Mouse (Mus musculus) CD4-positive helper T cell, adult 2 months (primary cell): ENCODE data around the gene Rep15.

ENCODE experiments used
- DNase-seq: peaks from one replicate; pipeline ENCODE4 v3.0.0-alpha.2; 2012; ENCODE audit warnings: low read depth, missing footprints, low spot score

The Rep15 gene

GRCm38 (mm10) chr6:147032303-147032925 lies at the start of gene Rep15:
Gene Rep15 (plus strand): TSS chr6:147032584.
- DNase-seq = peak; percentile 43

DNA sequence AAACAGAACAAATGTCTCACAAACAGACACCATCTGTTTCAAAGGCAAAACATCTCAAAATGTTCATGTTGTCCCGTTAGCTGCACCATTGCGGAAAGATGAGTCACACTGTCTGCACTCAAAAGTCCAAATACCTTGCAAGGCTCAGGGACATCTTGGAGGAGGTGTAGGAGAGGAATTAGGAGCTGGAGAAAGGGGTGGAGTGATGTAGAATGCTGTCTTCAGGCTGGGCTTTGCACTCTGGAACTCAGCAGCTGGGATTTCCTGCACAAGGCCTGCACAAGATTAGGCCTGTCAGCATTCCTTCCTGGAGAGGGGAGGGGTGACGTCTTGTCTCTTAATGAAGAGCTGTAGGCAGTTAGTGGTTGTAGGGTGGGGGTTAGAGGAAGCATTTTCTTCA lies 47.8 kb upstream of the Rep15 start:
- DNase-seq = no peak

GRCm38 (mm10) chr6:146994236-146994635 lies 38.1 kb upstream of the Rep15 start:
- DNase-seq = peak; percentile 20

DNA sequence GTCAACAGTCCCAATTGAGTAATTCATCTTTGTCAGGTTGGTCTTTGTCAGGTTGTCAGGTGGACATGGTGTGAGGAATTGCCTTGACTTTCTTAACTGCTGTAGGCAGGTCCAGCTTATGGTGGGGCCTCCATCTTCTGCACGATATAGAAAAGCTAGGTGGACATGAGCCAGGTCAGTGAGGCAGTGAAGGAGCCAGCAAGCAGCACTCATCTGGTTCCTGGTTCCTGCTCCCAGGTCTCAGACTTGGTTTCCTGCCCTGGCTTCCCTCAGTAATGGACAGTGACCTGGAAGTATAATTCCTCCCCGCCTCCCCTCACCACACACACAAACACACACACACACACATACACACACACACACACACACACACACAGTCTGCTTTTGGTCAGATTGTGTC lies 37.0 kb upstream of the Rep15 start:
- DNase-seq = no peak

GRCm38 (mm10) chr6:146995878-146996277 lies 36.5 kb upstream of the Rep15 start:
- DNase-seq = no peak

GRCm38 (mm10) chr6:146997006-146997405 lies 35.4 kb upstream of the Rep15 start:
- DNase-seq = no peak

GRCm38 (mm10) chr6:146998710-146999109 lies 33.7 kb upstream of the Rep15 start:
- DNase-seq = no peak

DNA sequence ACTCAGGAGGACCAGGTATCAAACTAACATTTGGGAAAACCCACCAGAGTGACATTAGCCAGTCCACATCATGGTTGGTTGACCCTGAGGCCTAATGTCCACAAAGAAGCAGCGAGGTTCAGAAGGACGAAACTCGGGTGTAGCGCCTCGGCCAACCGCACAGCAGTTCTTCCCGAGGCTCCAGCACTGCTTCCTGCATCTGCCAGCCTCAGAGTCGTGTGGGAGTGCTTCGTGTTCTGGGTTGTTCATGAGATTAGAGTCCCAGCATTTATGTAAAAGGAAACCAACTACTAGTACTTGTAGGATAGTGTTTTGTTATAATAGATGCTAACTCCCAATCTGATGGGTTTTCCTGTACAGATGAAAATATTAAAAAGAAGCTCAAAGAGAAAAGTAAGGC lies 33.1 kb upstream of the Rep15 start:
- no peak for DNase-seq

- no peak for DNase-seq
Observed at GRCm38 (mm10) chr6:146999755-147000154, 32.6 kb upstream of the Rep15 start.

DNA sequence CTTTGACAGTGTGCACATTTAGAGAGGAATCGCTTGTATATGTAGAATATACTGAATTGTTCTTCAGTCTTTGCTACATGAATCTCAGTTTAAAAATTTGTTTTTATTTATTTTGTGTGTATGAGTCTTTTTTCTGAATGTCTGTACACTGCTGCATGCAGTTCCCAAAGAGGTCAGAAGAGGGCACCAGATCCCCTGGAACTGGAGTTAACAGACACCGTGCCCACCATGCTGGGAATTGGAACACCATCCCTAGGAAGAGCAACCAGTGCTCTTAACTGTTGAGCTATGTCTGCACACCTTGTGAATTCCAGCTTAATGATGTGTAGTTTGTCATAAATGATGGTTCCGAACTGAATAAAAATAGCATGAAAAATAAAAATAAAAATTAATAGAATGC lies 24.2 kb upstream of the Rep15 start:
- DNase-seq = peak; percentile 41

DNA sequence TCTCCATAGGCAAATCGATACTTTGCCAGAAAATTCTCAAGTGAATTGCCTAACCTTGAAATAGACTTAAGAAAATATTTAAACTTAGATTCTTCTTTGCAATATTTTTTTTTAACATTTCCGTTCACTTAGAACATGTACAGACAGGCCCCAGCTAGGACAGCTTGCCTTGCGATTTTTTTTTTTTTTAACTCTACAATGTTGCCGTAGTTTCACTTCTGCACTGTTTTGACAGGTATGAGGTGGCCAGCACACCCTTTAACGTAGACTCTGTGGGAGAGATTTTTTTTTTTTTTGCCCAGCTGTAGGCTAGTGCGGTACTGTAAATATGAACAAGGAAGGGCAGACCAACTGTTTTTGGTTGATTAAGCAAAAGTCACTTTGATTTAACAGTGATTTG lies 22.0 kb upstream of the Rep15 start:
- no peak for DNase-seq

- DNase-seq = no peak
Observed at GRCm38 (mm10) chr6:147010811-147011520, 21.4 kb upstream of the Rep15 start.

- no peak for DNase-seq
Observed at GRCm38 (mm10) chr6:147011555-147011954, 20.8 kb upstream of the Rep15 start.

DNA sequence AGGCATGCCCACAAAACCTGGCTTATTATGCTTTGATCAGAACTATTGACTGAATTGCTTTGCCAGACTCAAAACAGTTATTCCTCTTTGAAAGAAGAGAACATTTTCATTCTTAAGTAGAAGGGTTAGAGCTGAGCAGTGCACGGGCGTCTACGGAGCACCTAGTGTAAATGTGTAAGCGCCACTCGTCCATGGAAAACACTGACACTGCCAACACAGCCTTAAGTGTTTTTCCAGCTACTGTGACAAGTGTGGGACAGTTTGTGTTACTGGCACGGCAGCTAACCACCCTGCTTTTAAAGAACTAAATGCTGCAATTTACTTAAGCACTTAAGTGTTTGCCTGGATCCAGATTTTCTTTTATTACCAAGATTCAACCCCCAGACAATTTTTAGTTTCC lies 20.4 kb upstream of the Rep15 start:
- no peak for DNase-seq

- DNase-seq = no peak
Observed at GRCm38 (mm10) chr6:147013546-147013945, 18.8 kb upstream of the Rep15 start.

- no peak for DNase-seq
Observed at GRCm38 (mm10) chr6:147017906-147018305, 14.5 kb upstream of the Rep15 start.

DNA sequence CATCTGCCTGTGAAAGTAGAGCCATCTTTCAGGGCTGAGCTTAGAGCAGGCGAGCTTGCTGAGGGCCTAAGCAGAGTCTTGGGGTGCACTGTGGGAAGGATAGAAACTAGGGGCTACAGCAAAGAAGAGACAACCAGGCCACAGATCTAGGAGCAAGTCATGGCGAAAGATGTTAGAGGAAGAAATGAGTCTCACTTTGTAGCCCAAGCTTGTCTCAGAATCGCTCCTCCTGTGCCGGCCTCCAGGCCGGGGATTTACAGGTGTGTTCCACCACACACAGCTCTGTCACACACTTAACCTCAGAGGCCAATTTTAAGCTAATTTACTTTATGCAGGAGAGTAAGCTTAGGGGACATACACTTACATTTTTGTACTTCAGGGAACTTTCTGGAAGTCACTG lies 14.0 kb upstream of the Rep15 start:
- no peak for DNase-seq

- DNase-seq = no peak
Observed at GRCm38 (mm10) chr6:147021181-147021580, 11.2 kb upstream of the Rep15 start.

DNA sequence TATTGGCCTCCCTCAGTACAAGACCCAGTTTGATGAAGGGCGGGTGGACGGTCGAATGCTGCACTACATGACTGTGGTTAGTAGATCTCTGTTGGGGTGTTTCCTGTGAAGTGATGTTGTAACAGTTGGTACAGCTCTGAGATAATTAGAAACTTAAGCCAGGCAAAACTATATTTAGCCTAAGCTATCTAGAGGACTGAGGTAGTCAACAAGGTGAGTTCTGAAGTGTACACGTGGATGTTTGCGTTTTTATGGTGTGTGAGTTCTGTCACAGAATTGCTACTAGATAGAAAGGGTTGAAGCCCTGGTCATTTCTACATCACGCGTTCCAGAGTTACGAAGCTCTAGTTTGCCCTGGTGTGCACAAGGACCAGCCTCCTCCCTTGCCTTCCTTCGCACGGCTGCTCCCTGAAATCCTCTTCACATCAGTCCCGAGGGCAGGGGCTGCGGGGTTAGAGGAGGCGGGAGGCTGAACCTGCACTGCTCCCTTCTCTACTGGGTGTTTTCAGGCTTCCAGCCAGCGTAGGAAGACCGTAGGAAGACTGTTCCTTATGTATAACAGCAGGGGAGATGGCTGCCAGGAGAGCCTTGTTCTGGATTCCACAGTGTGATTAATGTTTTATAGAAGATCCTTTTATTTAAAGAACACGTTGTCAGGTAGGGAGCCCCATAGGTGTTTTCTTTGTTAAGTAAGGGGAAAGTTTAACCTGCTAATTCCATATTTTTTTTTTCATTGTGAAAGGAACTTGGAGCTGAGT lies 9.8 kb upstream of the Rep15 start:
- no peak for DNase-seq

DNA sequence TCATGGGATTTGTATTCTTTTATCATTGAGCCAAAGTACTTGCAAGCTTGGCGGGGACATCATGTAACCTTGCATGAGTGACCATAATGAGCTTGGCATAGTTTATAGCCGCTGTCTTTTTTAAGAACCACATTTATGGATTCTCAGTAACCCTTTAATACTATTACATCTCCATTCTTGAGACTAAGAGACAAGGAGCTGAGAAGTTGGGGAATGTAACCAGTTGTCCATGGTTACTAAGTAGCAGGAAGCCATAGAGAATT lies 9.3 kb upstream of the Rep15 start:
- no peak for DNase-seq

- no peak for DNase-seq
Observed at GRCm38 (mm10) chr6:147023568-147023967, 8.8 kb upstream of the Rep15 start.

DNA sequence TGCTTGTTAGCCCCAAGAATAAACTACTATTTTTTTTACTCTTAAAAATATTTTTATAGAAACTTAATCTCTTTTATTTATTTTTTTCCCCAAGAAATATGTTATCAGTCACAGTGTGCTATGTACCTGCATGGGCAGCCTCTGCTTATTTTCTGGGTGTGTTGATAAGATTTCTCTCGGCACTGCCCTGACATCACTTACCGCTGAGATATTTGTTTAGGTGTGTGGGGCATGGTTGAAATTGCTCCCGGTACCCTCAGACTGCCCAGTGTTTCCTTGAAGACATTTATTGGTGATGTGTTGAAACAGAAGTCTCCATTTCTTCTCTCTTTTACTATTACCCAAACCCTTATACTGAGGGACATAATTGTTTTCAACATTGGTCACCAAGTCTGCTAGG lies 7.6 kb upstream of the Rep15 start:
- no peak for DNase-seq

- DNase-seq = no peak
Observed at GRCm38 (mm10) chr6:147028396-147028795, 4.0 kb upstream of the Rep15 start.
